Mouse (Mus musculus) small intestine, adult 2 months (tissue): Measurements from ENCODE around the gene C77080.

ENCODE experiments used
- CTCF ChIP-seq: fragments of 200-500 bp; IDR thresholded peaks from 2 replicates; pipeline ENCODE4 v1.5.1; 2012; ENCODE audit warnings: low read depth, mild to moderate bottlenecking, control low read depth, inconsistent platforms, low read length, moderate library complexity, mixed read lengths; ENCODE audit not compliant: insufficient replicate concordance, insufficient read length; ENCODE audit errors: extremely low read depth
- POLR2A ChIP-seq: fragments of 200-500 bp; IDR thresholded peaks from 2 replicates; pipeline ENCODE4 v1.6.1; 2012; ENCODE audit warnings: low read depth, mild to moderate bottlenecking, control low read depth, inconsistent platforms, low read length, moderate library complexity

DNA sequence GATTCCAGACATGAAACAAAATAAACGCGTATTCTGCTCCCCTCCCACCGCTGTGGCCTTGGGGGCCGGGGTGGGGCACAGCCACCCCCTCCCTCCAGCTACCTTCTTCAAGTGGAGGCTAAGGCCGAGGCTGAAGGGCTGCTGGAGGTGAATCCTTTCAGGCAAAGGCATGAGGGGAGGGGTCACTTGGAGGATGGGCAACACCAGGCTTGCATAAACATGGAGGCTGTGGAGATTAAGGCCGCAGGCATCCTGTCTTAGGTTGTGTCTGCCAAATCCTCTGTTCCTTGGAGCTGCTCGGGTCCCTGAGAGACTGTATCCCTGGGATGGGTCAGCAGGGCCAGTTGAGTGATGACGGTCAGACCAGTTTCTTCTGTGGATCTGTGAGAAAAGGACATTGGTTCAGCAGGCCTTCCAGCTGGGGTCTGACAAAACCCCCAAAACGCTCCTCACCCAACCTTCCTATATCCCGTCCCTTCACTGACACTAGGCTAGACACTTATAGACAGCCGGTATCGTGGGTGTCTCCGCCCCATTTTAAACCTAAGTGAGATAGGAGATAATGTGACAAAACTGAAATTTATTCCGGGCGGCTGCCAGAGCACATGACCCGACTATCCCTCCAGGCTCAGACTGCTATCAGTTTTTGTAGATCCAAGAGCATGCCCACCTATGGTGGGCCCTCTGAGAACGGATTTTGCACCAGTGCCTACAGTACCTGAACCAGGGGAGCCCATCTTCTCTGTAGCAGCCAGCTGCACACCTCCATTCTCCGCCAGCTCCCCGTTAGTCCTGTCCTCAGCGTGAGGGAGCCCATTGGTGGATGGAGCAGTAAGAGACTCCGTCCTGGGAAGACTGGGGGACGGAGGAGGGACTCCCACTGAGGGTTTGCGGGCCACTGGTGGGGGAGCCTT is 39.9 kb downstream of the C77080 start:
- no peak for TF ChIP-seq POLR2A
- no peak for TF ChIP-seq CTCF
